Mouse (Mus musculus) layer of hippocampus, adult 9-11 months (tissue): ENCODE measurements around the gene Tmem63a.
A peak's percentile ranks its signal among the peaks of the same experiment; 100 is the strongest.
"Not testable (repeated sequence)": the region's sequence is repeated elsewhere in the genome, so short reads cannot be mapped to it uniquely, and the experiment has no call there.

ENCODE experiments used
- DNase-seq: peaks from one replicate; pipeline ENCODE4 v3.0.0; 2022

The Tmem63a gene

DNA sequence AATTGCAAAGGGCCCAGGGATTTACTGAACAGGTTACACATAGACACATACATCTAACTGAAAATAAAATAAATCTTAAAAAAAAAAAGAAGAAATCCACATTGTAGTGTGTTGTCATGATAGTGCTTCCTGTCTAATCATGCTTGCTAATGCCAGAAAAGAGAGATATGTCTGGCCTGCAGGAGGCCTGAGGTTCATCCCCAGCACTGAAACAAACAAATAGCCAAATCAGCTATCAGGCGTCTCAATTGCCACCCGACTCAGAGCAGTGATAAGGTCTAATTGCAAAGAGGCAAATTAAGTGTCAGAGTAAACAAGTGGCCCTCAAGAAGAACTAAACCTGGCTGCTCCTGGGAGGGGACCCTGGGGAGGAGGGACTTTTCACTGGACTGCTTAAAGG, 12.5 kb upstream of the Tmem63a start:
- DNase-seq: no peak

DNA sequence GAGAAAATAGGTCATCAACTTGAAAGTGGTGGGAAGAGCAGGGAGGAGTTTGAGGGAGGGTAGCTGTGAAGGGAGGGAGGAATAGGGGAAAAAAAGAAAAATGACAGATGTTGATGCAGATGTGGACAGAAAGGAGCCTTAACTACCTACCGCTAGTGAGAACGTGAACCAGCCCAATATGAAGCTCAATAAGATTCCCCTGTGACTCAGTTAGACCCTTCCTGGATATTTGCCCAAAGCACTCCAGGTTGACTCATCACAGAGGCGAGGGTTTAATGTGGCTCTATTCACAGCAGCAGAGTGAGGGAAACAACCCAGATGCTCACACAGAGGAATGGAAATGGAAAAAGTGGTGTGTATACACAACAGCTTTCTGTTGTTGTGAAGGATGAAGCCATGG, 11.0 kb upstream of the Tmem63a start:
- DNase-seq: no peak

- DNase-seq: no peak
Measured at GRCm38 (mm10) chr1:180933659-180934058, 8.5 kb upstream of the Tmem63a start.

DNA sequence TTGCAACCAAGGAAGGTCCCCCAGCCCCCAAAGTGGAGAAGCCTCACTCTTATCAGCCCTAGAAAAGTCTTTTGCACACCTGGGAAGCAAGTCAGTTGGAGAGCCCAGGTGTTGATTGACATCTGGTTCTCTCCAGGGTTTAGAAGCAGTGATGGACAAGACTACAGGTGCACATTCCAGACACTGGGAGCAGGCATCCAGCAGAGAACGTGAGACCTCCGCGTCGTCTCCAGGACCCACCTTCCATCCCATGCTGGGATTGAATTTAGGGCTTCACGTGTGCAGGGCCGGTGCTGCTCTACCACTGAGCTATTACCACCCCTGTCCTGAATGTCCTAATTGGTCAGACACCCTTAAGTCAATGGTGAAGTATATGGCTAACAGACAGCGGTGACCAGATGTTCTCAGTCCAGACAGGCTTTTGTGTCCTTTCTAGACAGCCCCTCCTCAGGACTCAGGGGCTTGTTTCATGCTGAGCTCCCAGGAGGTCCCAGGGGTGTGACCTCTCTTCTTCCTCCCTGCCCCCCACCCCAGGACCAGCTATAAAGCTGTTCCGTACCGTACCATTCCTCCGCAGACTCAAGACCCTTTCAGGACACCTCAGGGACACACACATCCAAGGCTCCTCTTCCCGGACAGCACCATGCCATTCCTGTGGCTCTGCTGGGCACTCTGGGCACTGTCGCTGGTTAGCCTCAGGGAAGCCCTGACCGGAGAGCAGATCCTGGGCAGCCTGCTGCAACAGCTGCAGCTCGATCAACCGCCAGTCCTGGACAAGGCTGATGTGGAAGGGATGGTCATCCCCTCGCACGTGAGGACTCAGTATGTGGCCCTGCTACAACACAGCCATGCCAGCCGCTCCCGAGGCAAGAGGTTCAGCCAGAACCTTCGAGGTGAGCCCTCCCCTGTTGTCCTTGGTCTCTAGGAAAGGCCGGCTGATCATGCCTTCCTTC, 7.4 kb upstream of the Tmem63a start, which contains the start of gene Lefty1:
Gene Lefty1, plus strand, starts transcription at position 556 of the 953 bp plus-strand sequence.
- no peak for DNase-seq

DNA sequence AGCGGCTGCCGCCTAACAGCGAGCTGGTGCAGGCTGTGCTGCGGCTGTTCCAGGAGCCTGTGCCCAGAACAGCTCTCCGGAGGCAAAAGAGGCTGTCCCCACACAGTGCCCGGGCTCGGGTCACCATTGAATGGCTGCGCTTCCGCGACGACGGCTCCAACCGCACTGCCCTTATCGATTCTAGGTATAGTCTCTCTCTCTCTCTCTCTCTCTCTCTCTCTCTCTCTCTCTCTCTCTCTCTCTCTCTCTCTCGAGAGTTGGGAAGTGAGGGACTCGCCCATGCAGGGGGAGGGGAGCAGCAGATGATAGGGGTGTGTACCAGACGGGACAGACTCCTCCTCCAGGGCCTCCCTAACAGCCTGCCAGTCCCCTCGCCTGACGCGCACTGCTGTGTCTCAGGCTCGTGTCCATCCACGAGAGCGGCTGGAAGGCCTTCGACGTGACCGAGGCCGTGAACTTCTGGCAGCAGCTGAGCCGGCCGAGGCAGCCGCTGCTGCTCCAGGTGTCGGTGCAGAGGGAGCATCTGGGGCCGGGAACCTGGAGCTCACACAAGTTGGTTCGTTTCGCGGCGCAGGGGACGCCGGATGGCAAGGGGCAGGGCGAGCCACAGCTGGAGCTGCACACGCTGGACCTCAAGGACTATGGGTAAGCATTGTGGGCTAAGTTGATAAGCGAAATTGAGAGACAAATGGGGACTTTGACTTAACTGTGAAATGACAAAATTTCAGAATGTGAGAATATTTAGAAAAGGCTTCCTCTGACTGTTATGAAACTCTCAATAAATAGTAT, 5.3 kb upstream of the Tmem63a start:
- peak; percentile 55 for DNase-seq

DNA sequence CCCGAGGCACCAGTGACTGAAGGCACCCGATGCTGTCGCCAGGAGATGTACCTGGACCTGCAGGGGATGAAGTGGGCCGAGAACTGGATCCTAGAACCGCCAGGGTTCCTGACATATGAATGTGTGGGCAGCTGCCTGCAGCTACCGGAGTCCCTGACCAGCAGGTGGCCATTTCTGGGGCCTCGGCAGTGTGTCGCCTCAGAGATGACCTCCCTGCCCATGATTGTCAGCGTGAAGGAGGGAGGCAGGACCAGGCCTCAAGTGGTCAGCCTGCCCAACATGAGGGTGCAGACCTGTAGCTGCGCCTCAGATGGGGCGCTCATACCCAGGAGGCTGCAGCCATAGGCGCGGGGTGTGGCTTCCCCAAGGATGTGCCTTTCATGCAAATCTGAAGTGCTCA, 4.5 kb upstream of the Tmem63a start:
- DNase-seq: not testable (repeated sequence)

- not testable (repeated sequence) for DNase-seq
Measured at GRCm38 (mm10) chr1:180938781-180939180, 3.4 kb upstream of the Tmem63a start.

GRCm38 (mm10) chr1:180940776-180941460, 1.2 kb upstream of the Tmem63a start:
- DNase-seq: no peak

- DNase-seq: no peak
Measured at GRCm38 (mm10) chr1:180941726-180942125, 418 bp upstream of the Tmem63a start.

DNA sequence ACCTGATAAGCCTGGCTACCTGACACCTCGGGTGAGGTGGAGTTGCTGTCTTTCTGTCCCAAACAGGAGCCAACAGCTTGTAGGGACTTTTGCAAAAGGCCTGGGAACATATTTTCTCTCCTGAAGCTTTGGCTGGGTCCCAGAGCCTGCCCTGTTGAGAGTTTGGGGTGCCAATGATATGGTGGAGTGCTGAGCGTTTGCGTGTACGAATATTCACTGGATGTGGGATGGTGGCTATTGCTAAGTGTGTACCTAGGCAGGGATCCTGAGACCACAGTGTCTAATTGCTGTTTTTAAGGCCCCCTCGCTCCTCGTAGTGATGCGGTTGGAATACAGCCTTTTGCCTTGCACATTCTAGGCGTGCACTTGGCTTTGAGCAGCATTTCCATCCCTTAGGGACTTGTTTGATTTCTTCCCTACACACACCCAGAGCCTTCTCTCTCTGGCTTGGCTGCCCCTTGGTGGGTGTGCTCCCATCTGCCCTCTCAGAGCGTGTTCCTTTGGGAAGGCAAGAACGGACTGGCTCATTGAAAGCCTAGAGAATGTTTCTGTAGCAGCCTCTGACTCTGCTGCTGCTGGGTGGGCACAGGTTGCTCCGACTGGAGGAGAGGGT, 994 bp downstream of the Tmem63a start:
- no peak for DNase-seq

- DNase-seq: no peak
Measured at GRCm38 (mm10) chr1:180943896-180944295, 1.8 kb downstream of the Tmem63a start.

DNA sequence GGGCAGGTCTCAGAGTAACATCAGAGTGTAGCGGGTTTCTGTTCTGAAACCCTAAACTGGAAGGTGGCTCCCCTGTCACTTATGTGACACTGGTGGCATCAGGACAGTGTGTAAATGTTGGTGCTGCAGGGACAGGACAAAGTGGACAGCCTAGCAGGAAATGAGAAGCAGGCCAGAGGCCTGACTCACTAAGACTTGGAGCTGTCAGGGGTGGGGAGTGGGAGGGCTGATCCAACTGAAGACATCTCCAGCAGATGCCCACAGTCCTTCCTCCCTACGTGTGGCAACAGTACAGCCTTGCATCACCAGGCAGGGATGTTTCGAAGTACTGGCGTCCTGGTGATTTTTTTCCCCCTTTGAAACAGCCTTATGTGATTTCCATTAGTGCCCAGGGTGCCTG, 2.4 kb downstream of the Tmem63a start:
- peak; percentile 43 for DNase-seq

DNA sequence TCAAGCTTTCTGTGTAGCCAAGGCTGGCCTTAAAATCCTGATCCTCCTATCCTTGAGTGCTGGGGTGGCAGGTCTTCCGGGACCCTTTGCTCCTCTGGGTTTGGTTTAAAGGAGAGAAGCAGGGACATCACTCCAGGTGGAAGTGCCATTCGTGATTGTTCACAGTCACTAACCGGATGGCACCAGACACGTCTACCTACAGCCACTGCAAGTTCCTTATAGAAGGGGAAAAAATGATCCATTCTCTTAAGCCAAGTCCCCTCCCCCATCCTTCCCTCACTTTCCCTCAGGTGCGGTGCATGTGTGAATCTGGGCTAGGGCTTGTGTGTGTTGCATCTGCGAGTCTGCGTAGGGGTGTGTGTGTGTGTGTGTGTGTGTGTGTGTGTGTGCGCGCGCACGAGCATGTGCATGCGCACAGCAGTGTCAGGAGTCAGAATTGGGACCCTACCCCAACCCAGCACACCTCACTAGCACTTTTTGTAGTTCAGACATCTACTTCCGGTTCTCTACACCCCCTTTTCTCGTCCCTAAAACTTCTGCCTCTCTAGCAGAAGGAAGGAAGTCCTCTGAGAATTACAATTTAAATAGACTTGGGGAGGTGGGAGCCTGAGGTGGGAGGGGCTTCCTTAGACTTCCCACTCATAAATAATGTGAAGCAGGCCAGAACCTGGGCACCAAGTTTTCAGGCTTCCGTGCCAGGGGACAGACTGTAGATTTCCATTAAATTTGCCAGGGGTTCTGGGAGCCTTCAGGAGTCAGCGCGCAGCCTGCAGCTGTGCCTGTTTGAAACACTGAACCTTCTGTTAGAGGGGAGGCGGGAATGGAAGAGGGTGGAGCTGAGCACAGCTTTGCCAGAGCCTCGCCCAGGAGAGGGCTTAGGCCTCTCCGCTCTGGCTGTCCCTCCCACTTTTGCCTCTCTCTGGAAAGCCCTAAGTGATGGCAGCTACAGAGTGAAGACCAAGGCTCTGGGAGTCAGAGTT, 3.1 kb downstream of the Tmem63a start:
- DNase-seq: peak; percentile 76

- no peak for DNase-seq
Measured at GRCm38 (mm10) chr1:180946448-180946847, 4.3 kb downstream of the Tmem63a start.

DNA sequence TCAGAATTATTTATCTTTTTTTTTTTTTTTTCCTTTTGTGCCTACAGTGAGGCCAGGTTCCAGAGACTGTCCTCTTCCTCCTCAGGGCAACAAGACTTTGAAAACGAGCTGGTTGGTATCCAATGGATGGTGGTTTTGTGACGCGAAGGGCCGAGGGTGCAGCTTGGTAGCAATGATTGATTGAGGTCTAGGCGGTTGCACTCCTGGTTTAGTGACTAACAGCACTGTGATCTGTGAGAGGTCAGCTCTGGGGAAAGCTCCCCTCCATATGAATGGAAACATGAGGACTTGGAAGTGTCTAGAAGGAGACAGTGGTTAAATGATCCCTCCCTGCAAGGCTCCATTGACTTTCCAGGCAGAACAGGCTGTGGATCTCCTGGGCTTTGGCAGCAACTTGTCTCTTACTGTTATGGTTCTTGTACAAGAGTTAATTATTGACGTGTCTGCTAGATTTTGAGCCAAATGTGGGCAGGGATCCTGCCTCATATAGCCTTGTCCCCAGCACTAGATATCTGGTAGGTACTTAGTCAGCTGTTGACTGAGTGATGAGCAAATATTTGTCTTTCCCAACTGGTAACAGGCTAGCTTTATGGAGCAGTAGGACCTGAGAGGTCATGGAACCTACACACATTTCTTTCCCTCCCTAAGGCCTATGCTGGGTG, 10.1 kb downstream of the Tmem63a start:
- no peak for DNase-seq

- DNase-seq: no peak
Measured at GRCm38 (mm10) chr1:180952808-180953207, 10.7 kb downstream of the Tmem63a start.

- no peak for DNase-seq
Measured at GRCm38 (mm10) chr1:180956401-180956800, 14.3 kb downstream of the Tmem63a start.

DNA sequence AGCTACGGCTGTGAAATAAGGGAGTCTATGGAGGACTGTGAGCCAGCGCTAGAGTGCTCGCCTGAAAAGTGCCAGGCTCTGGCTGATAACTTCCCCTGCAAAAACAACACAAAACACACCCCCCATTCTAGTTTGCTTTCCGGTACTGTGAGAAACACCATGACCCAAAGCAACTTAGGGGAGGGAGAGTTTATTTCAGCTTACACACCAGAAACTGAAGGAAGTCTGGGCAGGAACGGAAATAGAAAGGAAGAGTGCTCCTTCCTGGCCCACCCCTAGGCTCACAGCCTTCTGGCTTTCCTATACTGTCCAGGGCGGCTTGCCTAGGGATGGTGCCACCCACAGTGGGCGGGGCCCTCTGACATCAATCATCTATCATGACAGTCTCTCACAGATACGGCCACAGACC, 14.8 kb downstream of the Tmem63a start:
- DNase-seq: no peak

DNA sequence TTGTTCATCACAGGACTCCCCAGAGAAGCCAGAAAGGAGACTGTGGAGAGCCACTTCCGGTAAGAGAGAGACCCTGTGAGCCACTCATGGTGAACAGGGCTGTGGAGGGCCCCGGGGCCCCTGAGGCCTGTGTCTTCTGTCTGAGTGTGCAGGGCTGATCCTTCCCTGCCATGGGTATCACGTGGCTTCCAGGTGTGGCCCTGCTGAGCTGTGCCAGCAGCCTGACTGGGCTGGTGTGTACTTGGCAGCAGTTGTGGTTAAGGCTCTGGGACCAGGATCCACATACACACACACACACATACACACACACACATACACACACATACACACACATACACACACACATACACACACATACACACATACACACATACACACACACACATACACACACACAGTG, 15.8 kb downstream of the Tmem63a start:
- no peak for DNase-seq

DNA sequence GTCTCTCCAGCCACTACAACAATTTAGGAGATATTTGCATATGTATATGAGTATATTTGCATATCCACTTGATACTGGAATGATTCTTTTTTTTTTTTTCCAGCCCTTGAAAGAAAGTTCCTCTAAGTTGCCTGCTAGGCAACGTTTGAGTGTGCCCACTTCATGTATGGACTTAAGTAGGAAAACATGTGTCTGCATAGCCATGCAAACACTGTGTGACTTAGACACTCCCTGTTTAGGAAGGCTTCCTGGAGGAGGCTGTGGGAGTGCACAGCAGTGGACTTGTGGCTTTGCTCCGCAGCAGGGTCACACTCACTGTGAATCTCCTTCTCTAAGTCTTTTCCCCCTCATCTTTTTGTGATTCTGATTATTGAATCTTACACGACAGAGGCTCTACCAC, 16.7 kb downstream of the Tmem63a start:
- no peak for DNase-seq

DNA sequence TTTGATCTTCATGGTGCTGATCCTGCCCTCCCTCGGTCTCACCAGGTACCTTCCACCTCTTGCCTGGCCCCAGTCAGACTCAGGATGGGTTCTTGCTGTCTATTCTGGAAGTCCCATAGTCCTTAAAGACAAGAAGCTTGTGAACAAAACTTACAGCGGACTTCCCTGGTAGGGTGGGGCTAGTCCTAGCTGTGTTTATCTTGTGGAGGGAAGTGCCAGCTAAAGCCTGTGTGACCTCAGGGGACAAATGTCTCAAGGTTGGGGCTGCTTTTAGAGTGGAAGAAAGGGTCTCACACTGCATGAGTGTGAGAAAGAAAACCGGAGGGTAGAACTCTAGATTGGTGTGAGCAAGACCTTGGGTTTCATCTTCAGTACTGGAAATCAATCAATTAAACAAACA, 23.6 kb downstream of the Tmem63a start:
- no peak for DNase-seq
